In genomic region chr4:150029885-150030284, GRCm38 (mm10) we compare ENCODE assay signal across 8 mouse cellular contexts. TPM values are rescaled to one million over a fixed set of nuclear protein-coding genes. Genes with fewer than 3 reads are reported as not detected.
DNase-seq lines count a peak whose midpoint lies in the region; ATAC-seq lines count a peak whose summit lies in the region.

No protein-coding gene starts in this region.

- peaks cover 19% of the 10 kb centered on the region; the same call in 1 of the 2 replicates for H3K4me1 ChIP-seq in limb, embryonic 11.5 days (ENCODE audit: control insufficient read depth, insufficient read depth, low read length)
- H3K4me1 ChIP-seq in stomach, embryonic 14.5 days (ENCODE audit: control insufficient read depth, insufficient read depth, low read length): peaks cover 13% of the 10 kb centered on the region

- no peak overlapping the region for H3K27ac ChIP-seq in limb, embryonic 11.5 days (replicated peaks; ENCODE audit: low read depth, low read length)
- H3K27ac ChIP-seq in stomach, embryonic 14.5 days (ENCODE audit: low read length): no peak overlapping the region

- H3K27me3 ChIP-seq in limb, embryonic 11.5 days (ENCODE audit: control insufficient read depth, insufficient read depth, low read length): peaks cover 70% of the 10 kb centered on the region
- H3K27me3 ChIP-seq in stomach, embryonic 14.5 days (ENCODE audit: control insufficient read depth, insufficient read depth, low read length): peaks cover 52% of the 10 kb centered on the region

- intact Hi-C loops in heart, postnatal 10 days (cut with DNase I): no loop called here

- no peak overlapping the region for H3K9ac ChIP-seq in limb, embryonic 11.5 days (ENCODE audit: low read length)
- no peak overlapping the region for H3K9ac ChIP-seq in stomach, embryonic 14.5 days (replicated peaks; ENCODE audit: low read depth, low read length)

- H3K4me3 ChIP-seq in limb, embryonic 11.5 days (ENCODE audit: low read depth, low read length): peak overlapping the region; percentile 36; the same call in 1 of the 2 replicates
- peak overlapping the region; percentile 36 for H3K4me3 ChIP-seq in stomach, embryonic 14.5 days (ENCODE audit: low read depth, low read length)

- 5% methylated on average over 11 of the region's 11 CpGs for WGBS in limb, embryonic 11.5 days
- WGBS in stomach, embryonic 14.5 days: 2% methylated on average over 11 of the region's 11 CpGs

- H3K4me2 ChIP-seq in limb, embryonic 11.5 days (ENCODE audit: low read depth, severe bottlenecking): peak overlapping the region; percentile 56
- peak overlapping the region; percentile 63 for H3K4me2 ChIP-seq in stomach, embryonic 14.5 days (replicated peaks; ENCODE audit: low read depth, low read length)

- no peaks in the 10 kb centered on the region for H3K9me3 ChIP-seq in limb, embryonic 11.5 days (ENCODE audit: control insufficient read depth, low read length)
- no peaks in the 10 kb centered on the region for H3K9me3 ChIP-seq in stomach, embryonic 14.5 days (ENCODE audit: control insufficient read depth, low read depth, low read length)

- ATAC-seq in limb, embryonic 11.5 days (ENCODE audit: insufficient number of reproducible peaks, low FRiP score, low TSS enrichment, low read depth): no peak
- ATAC-seq in stomach, embryonic 14.5 days (ENCODE audit: insufficient number of reproducible peaks, insufficient read depth, low FRiP score, low read depth): no peak

- DNase-seq in heart, adult 11 months: peak; percentile 83
- no peak for DNase-seq in heart, postnatal 10 days
- DNase-seq in thymus, postnatal 0 days (ENCODE audit: low spot score): peak; percentile 30
- no peak for DNase-seq in thymus, adult 18-20 months
- DNase-seq in limb, embryonic 11.5 days (ENCODE audit: low spot score): peak; percentile 44
- DNase-seq in adrenal gland, postnatal 25 days: no peak
- DNase-seq in embryo, embryonic 10 days (ENCODE audit: low spot score): no peak

- H3K36me3 ChIP-seq in limb, embryonic 11.5 days (ENCODE audit: control insufficient read depth, insufficient read depth, low read length): no peaks in the 10 kb centered on the region
- no peaks in the 10 kb centered on the region for H3K36me3 ChIP-seq in stomach, embryonic 14.5 days (ENCODE audit: control insufficient read depth, insufficient read depth, low read length)

RNA-seq across cellular contexts. Expression of gene H6pd, which starts 21.1 kb away (rescaled TPM):
- 10 to 100 TPM; 41.9 to 45.6 TPM for total RNA-seq in heart, postnatal 10 days (2021)
- 12.3 and 13.8 TPM in 2 replicates for polyA plus RNA-seq in thymus, postnatal 0 days (2015; fragmentation: Nextera tagmentation; extraction: Ambion mirVana)
- polyA plus RNA-seq in limb, embryonic 11.5 days (2014; fragmentation: Nextera tagmentation; extraction: Ambion mirVana): 3.5 and 3.9 TPM in 2 replicates
- 8.8 and 10.2 TPM in 2 replicates for polyA plus RNA-seq in stomach, embryonic 14.5 days (2014; fragmentation: Nextera tagmentation; extraction: Ambion mirVana)
- total RNA-seq in adrenal gland, postnatal 25 days (2021): 127 and 149 TPM in 2 replicates

RNA-seq across cellular contexts. Expression of gene Gpr157, which starts 57.3 kb away (rescaled TPM):
- total RNA-seq in heart, postnatal 10 days (2021): 10 to 100 TPM; 23.5 to 24.2 TPM
- 0.42 and 0.59 TPM in 2 replicates for polyA plus RNA-seq in thymus, postnatal 0 days (2015; fragmentation: Nextera tagmentation; extraction: Ambion mirVana)
- 0.29 and 0.47 TPM in 2 replicates for polyA plus RNA-seq in limb, embryonic 11.5 days (2014; fragmentation: Nextera tagmentation; extraction: Ambion mirVana)
- 0.39 and 0.86 TPM in 2 replicates for polyA plus RNA-seq in stomach, embryonic 14.5 days (2014; fragmentation: Nextera tagmentation; extraction: Ambion mirVana)
- 1.1 and 1.7 TPM in 2 replicates for total RNA-seq in adrenal gland, postnatal 25 days (2021)

Comparison
In these comparisons a context has a peak if more than half of its experiments do, and no peak if none do; other contexts are left out.
1. DNase-seq: peak in heart, adult 11 months (single experiment), thymus, postnatal 0 days (single experiment) and limb, embryonic 11.5 days (single experiment); none in heart, postnatal 10 days (0 of 2), thymus, adult 18-20 months (0 of 2), adrenal gland, postnatal 25 days (single experiment) and embryo, embryonic 10 days (single experiment).